Mouse (Mus musculus): ENCODE measurements around the gene Riox2. TPM values are rescaled to one million over a fixed set of nuclear protein-coding genes. Genes with fewer than 3 reads are reported as not detected.

The Riox2 gene
- 49.0 TPM for polyA plus RNA-seq (2017; shearing (Covaris generic))

DNA sequence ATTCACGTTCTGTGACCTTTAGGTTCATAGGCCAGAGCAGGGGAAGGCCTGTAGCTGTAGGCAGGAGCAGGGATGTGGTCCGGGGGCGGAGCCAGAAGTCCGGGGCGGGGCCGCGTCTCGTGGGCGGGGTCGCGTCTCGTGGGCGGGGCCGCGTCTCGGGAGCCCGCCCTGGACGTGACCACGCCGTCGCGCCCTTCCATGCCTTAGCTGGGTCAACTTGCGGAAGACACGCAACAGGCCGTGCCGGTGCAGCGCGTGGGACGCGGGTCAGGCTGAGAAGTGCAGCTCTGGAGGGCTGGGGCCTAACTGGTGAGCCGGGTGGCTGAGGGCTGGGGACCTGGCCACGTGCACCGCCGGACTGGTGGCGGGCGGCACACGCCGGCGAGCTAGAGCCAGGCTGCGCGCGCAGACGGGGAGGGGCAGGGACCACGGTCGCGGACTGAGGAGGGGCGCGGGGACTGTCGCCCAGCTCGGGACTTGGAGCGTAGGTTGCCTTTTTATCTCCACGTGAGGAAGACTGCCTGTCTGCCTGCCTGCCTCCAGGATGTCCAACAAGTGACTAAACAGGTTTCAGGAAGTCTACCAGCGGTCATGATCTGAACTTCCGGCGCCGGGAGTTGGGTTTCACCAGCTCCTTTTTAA lies at the start of gene Riox2:
Gene Riox2 (plus strand): TSS at position 139 of the 642 bp plus-strand sequence.

Other genes with a start within 250 kb of the Riox2 start
- gene Olfr201, start 199.1 kb upstream of the Riox2 start, polyA plus RNA-seq (2017; shearing (Covaris generic)): not detected
- gene Olfr202, start 185.0 kb upstream of the Riox2 start, polyA plus RNA-seq (2017; shearing (Covaris generic)): not detected
- gene Olfr203, start 172.9 kb upstream of the Riox2 start, polyA plus RNA-seq (2017; shearing (Covaris generic)): not detected
- gene Olfr204, start 153.5 kb upstream of the Riox2 start, polyA plus RNA-seq (2017; shearing (Covaris generic)): not detected
- not detected for gene Olfr205, start 140.6 kb upstream of the Riox2 start, polyA plus RNA-seq (2017; shearing (Covaris generic))
- gene Olfr206, start 122.5 kb upstream of the Riox2 start, polyA plus RNA-seq (2017; shearing (Covaris generic)): not detected
- not detected for gene Olfr209, start 107.8 kb upstream of the Riox2 start, polyA plus RNA-seq (2017; shearing (Covaris generic))
- gene Gabrr3, start 64.4 kb upstream of the Riox2 start, polyA plus RNA-seq (2017; shearing (Covaris generic)): not detected
- 2.6 TPM for gene Crybg3, start 129.2 kb downstream of the Riox2 start, polyA plus RNA-seq (2017; shearing (Covaris generic))
- 0.61 TPM for gene Arl6, start 167.6 kb downstream of the Riox2 start, polyA plus RNA-seq (2017; shearing (Covaris generic))